ENCODE assay signal across 7 mouse cellular contexts in genomic region chr8:123224278-123225266, GRCm38 (mm10). TPM values are rescaled to one million over a fixed set of nuclear protein-coding genes. Genes with fewer than 3 reads are reported as not detected.
DNase-seq lines count a peak whose midpoint lies in the region; ATAC-seq and TF ChIP-seq lines count a peak whose summit lies in the region.

TSS of gene Cdk10 (plus strand) at chr8:123224842.

- H3K27ac ChIP-seq in intestine, postnatal 0 days (ENCODE audit: low read depth, low read length): peak within 1 kb of the TSS; percentile 79
- H3K27ac ChIP-seq in midbrain, embryonic 12.5 days (replicated peaks): peak within 1 kb of the TSS; percentile 79
- H3K27ac ChIP-seq in small intestine, adult 2 months (ENCODE audit: insufficient read depth, low read depth, low read length): peak within 1 kb of the TSS; percentile 76

- peak; percentile 88 for TF ChIP-seq POLR2A in small intestine, adult 2 months (IDR thresholded peaks at IDR 0.05; ENCODE audit: low read depth, low read length)

- H3K4me3 ChIP-seq in intestine, postnatal 0 days (ENCODE audit: low read depth, low read length): peak within 1 kb of the TSS; percentile 74
- H3K4me3 ChIP-seq in midbrain, embryonic 12.5 days: peak within 1 kb of the TSS; percentile 81
- peak within 1 kb of the TSS; percentile 76 for H3K4me3 ChIP-seq in small intestine, adult 2 months (ENCODE audit: low read depth, low read length)

- ATAC-seq in intestine, postnatal 0 days: peak; percentile 79
- ATAC-seq in midbrain, embryonic 12.5 days (ENCODE audit: low FRiP score, low read depth): peak; percentile 92

- intact Hi-C loops in left cerebral cortex, postnatal 4 days (cut with DNase I): no loop called here

- 2% methylated on average over 59 of the region's 59 CpGs for WGBS in intestine, postnatal 0 days
- 4% methylated on average over 59 of the region's 59 CpGs for WGBS in midbrain, embryonic 12.5 days
- WGBS in small intestine, adult 2 months: 1% methylated on average over 59 of the region's 59 CpGs

- 0 out of 2 replicates have a peak, but pooled peaks have one; percentile 9 for TF ChIP-seq CTCF in intestine, postnatal 0 days (IDR thresholded peaks at IDR 0.05; ENCODE audit: low read depth)
- no peak for TF ChIP-seq CTCF in small intestine, adult 2 months (IDR thresholded peaks at IDR 0.05; ENCODE audit: extremely low read depth, insufficient read length, insufficient replicate concordance, low read depth, low read length)

- peaks cover 6% of the 10 kb centered on the region; the same call in 1 of the 2 replicates for H3K36me3 ChIP-seq in intestine, postnatal 0 days (ENCODE audit: control insufficient read depth, insufficient read depth)
- H3K36me3 ChIP-seq in midbrain, embryonic 12.5 days: peaks cover 27% of the 10 kb centered on the region
- no peaks in the 10 kb centered on the region for H3K36me3 ChIP-seq in small intestine, adult 2 months (ENCODE audit: control insufficient read depth, insufficient read depth, low read length)

- H3K9ac ChIP-seq in intestine, postnatal 0 days (ENCODE audit: low read depth, low read length): peak within 1 kb of the TSS; percentile 72
- H3K9ac ChIP-seq in midbrain, embryonic 12.5 days (replicated peaks): peak within 1 kb of the TSS; percentile 89

- no peaks in the 10 kb centered on the region for H3K9me3 ChIP-seq in intestine, postnatal 0 days (ENCODE audit: control insufficient read depth)
- no peaks in the 10 kb centered on the region for H3K9me3 ChIP-seq in midbrain, embryonic 12.5 days

- H3K27me3 ChIP-seq in intestine, postnatal 0 days (replicated peaks; ENCODE audit: control insufficient read depth, insufficient read depth, low read length): no peaks in the 10 kb centered on the region
- no peaks in the 10 kb centered on the region for H3K27me3 ChIP-seq in midbrain, embryonic 12.5 days
- no peaks in the 10 kb centered on the region for H3K27me3 ChIP-seq in small intestine, adult 2 months (ENCODE audit: control insufficient read depth, insufficient read depth, low read length)

- H3K4me2 ChIP-seq in intestine, postnatal 0 days (replicated peaks; ENCODE audit: low read depth): peak within 1 kb of the TSS; percentile 87
- peak within 1 kb of the TSS; percentile 84 for H3K4me2 ChIP-seq in midbrain, embryonic 12.5 days (replicated peaks)

- DNase-seq in adrenal gland, adult 8-10 months: peak; percentile 90
- DNase-seq in embryo, embryonic 9.5 days (ENCODE audit: extremely low spot score): peak; percentile 90
- no peak for DNase-seq in gonadal fat pad, adult 2 months (ENCODE audit: low read depth)
- peak; percentile 92 for DNase-seq in left cerebral cortex, postnatal 4 days

- peaks cover 5% of the 10 kb centered on the region; the same call in 1 of the 2 replicates for H3K4me1 ChIP-seq in intestine, postnatal 0 days (replicated peaks; ENCODE audit: control insufficient read depth, insufficient read depth, low read length)
- peaks cover 14% of the 10 kb centered on the region for H3K4me1 ChIP-seq in midbrain, embryonic 12.5 days
- H3K4me1 ChIP-seq in small intestine, adult 2 months (ENCODE audit: control insufficient read depth, insufficient read depth, insufficient read length, low read length): 0 out of 2 replicates have a peak, but pooled peaks cover 2% of the 10 kb centered on the region

RNA-seq across cellular contexts. Expression of gene Cdk10, which starts in this region (rescaled TPM):
- 10 to 100 TPM; 50.5 to 91.6 (median 76.1) TPM for total RNA-seq in adrenal gland, adult 8-10 months (2022)
- 58.8 and 64.5 TPM in 2 replicates for polyA plus RNA-seq in gonadal fat pad, adult 2 months (2012; rRNA removed)
- 11.8 and 14.0 TPM in 2 replicates for polyA plus RNA-seq in intestine, postnatal 0 days (2015; fragmentation: Nextera tagmentation; extraction: Ambion mirVana)
- 10 to 100 TPM; 84.6 to 91.6 TPM for total RNA-seq in left cerebral cortex, postnatal 4 days (2021)
- 34.1 and 35.6 TPM in 2 replicates for polyA plus RNA-seq in midbrain, embryonic 12.5 days (2016; fragmentation: Nextera tagmentation; extraction: Ambion mirVana)
- 20.7 and 27.7 TPM in 2 replicates for polyA plus RNA-seq in small intestine, adult 2 months (2012; rRNA removed)
